Mouse (Mus musculus) CH12.LX (cell line): ENCODE data around the gene Ssbp2. TPM values are rescaled to one million over a fixed set of nuclear protein-coding genes. Genes with fewer than 3 reads are reported as not detected.

Experiments
- DNase-seq: peaks from one replicate; pipeline ENCODE4 v3.0.0-alpha.2; 2013; ENCODE audit errors: extremely low read depth
- H3K27ac ChIP-seq: 2 replicates; pipeline ENCODE4 v1.5.1; 2012; ENCODE audit warnings: low read depth, mild to moderate bottlenecking, control low read depth, moderate library complexity; ENCODE audit not compliant: insufficient read depth
- H3K27me3 ChIP-seq: replicated peaks from 2 replicates; pipeline ENCODE3; 2012; ENCODE audit warnings: inconsistent platforms
- H3K36me3 ChIP-seq, 2 experiments: replicated peaks in 1 of 2; 2 replicates each; pipeline versions ENCODE3 to v1.6.1; 2012; ENCODE audit warnings: inconsistent platforms in 1 of 2, low read length in 1 of 2, mild to moderate bottlenecking in 1 of 2, mixed read lengths in 1 of 2, moderate library complexity in 1 of 2; ENCODE audit not compliant: control insufficient read depth in 1 of 2, insufficient read depth in 1 of 2
- H3K4me1 ChIP-seq, 2 experiments: 2 replicates each; pipeline ENCODE4 v1.6.1; 2012; ENCODE audit warnings: inconsistent platforms in 1 of 2, moderate library complexity in 1 of 2; ENCODE audit not compliant: insufficient read depth in 2 of 2, control insufficient read depth in 1 of 2
- H3K4me2 ChIP-seq: 2 replicates; pipeline ENCODE4 v1.6.1; 2012; ENCODE audit warnings: low read depth, mild to moderate bottlenecking, control low read depth; ENCODE audit not compliant: poor library complexity, insufficient read depth, severe bottlenecking
- H3K4me3 ChIP-seq, 3 experiments: fragments of 150-350 bp in 1 of 3; sonication (generic) in 1 of 3; replicated peaks in 1 of 3; 2 replicates each; pipeline versions ENCODE3 to v1.5.1; 2011 to 2012; ENCODE audit warnings: low read depth in 2 of 3, low read length in 2 of 3, mild to moderate bottlenecking in 2 of 3, moderate library complexity in 2 of 3, control low read depth in 1 of 3, improper control_type of control experiment in 1 of 3, inconsistent platforms in 1 of 3, mixed read lengths in 1 of 3; ENCODE audit not compliant: poor library complexity in 1 of 3
- H3K79me2 ChIP-seq: replicated peaks from 2 replicates; pipeline ENCODE4 v1.6.1; 2012; ENCODE audit warnings: mild to moderate bottlenecking, moderate library complexity; ENCODE audit not compliant: control insufficient read depth, poor library complexity, insufficient read depth, severe bottlenecking; ENCODE audit errors: extremely low read depth
- H3K9ac ChIP-seq: 2 replicates; pipeline ENCODE4 v1.6.1; 2012; ENCODE audit warnings: low read depth, mild to moderate bottlenecking, control low read depth, moderate library complexity; ENCODE audit not compliant: insufficient read depth
- H3K9me3 ChIP-seq: replicated peaks from 2 replicates; pipeline ENCODE3; 2012; ENCODE audit warnings: low read length, inconsistent platforms, mixed read lengths
- CHD1 ChIP-seq: IDR thresholded peaks from 2 replicates; pipeline ENCODE4 v1.6.1; 2012; ENCODE audit warnings: low read depth, low read length, improper control_type of control experiment, inconsistent platforms
- CHD2 ChIP-seq: IDR thresholded peaks from 2 replicates; pipeline ENCODE4 v1.6.1; 2011; ENCODE audit warnings: low read length, improper control_type of control experiment
- EP300 ChIP-seq: IDR thresholded peaks from 2 replicates; pipeline ENCODE4 v1.6.1; 2011; ENCODE audit warnings: low read length, improper control_type of control experiment
- GABPA ChIP-seq: IDR thresholded peaks from 2 replicates; pipeline ENCODE4 v1.6.1; 2012; ENCODE audit warnings: low read depth, low read length, improper control_type of control experiment, inconsistent platforms; ENCODE audit not compliant: insufficient replicate concordance
- IRF4 ChIP-seq: IDR thresholded peaks from 2 replicates; pipeline ENCODE4 v1.6.1; 2014; ENCODE audit warnings: low read depth, mild to moderate bottlenecking, inconsistent platforms, low read length, improper control_type of control experiment
- JUN ChIP-seq: IDR thresholded peaks from 2 replicates; pipeline ENCODE4 v1.6.1; 2011; ENCODE audit warnings: low read depth, mild to moderate bottlenecking, low read length, improper control_type of control experiment, moderate library complexity; ENCODE audit not compliant: insufficient read depth
- JUND ChIP-seq: conservative IDR thresholded peaks from 2 replicates; pipeline ENCODE4 v1.6.1; 2011; ENCODE audit warnings: low read depth, low read length, improper control_type of control experiment
- KAT2A ChIP-seq: IDR thresholded peaks from 2 replicates; pipeline ENCODE4 v1.6.1; 2012; ENCODE audit warnings: low read length, improper control_type of control experiment, inconsistent platforms; ENCODE audit not compliant: insufficient replicate concordance
- MAZ ChIP-seq: IDR thresholded peaks from 2 replicates; pipeline ENCODE4 v1.6.1; 2012; ENCODE audit warnings: low read depth, mild to moderate bottlenecking, inconsistent platforms, low read length, improper control_type of control experiment, moderate library complexity
- MEF2A ChIP-seq: IDR thresholded peaks from 2 replicates; pipeline ENCODE4 v1.6.1; 2014; ENCODE audit warnings: low read depth, mild to moderate bottlenecking, inconsistent platforms, low read length, improper control_type of control experiment, borderline replicate concordance
- MXI1 ChIP-seq: IDR thresholded peaks from 2 replicates; pipeline ENCODE4 v1.6.1; 2011; ENCODE audit warnings: mild to moderate bottlenecking, low read depth, low read length, improper control_type of control experiment
- MYC ChIP-seq: IDR thresholded peaks from 2 replicates; pipeline ENCODE4 v1.6.1; 2011; ENCODE audit warnings: low read depth, mild to moderate bottlenecking, improper control_type of control experiment, low read length
- NELFE ChIP-seq: IDR thresholded peaks from 2 replicates; pipeline ENCODE4 v1.6.1; 2011; ENCODE audit warnings: low read depth, low read length, improper control_type of control experiment
- NRF1 ChIP-seq: IDR thresholded peaks from 2 replicates; pipeline ENCODE4 v1.6.1; 2014; ENCODE audit warnings: low read depth, mild to moderate bottlenecking, inconsistent platforms, low read length, improper control_type of control experiment, moderate library complexity
- RCOR1 ChIP-seq: conservative IDR thresholded peaks from 2 replicates; pipeline ENCODE4 v1.6.1; 2012; ENCODE audit warnings: low read depth, mild to moderate bottlenecking, inconsistent platforms, low read length, improper control_type of control experiment
- TBP ChIP-seq: conservative IDR thresholded peaks from 2 replicates; pipeline ENCODE4 v1.6.1; 2011; ENCODE audit warnings: low read depth, low read length, improper control_type of control experiment
- TCF12 ChIP-seq: IDR thresholded peaks from 2 replicates; pipeline ENCODE4 v1.6.1; 2014; ENCODE audit warnings: low read depth, mild to moderate bottlenecking, inconsistent platforms, low read length, improper control_type of control experiment
- ZNF384 ChIP-seq: IDR thresholded peaks from 2 replicates; pipeline ENCODE4 v1.6.1; 2012; ENCODE audit warnings: low read depth, low read length, improper control_type of control experiment, inconsistent platforms
- dilution Hi-C: fragments of 300-500 bp; cut with MboI; formaldehyde crosslinking; loops from 2 replicates; pipeline ENCODE4 v1.14.3; 2020; ENCODE audit warnings: low sequenced_read_pairs; ENCODE audit not compliant: extremely low pct_unique_long_range_greater_than_20kb, extremely low pct_ligation_motif_present
- in situ Hi-C: fragments of 300-500 bp; cut with MboI; formaldehyde crosslinking; loops from 3 replicates; pipeline ENCODE4 v1.14.3; 2019; ENCODE audit warnings: low sequenced_read_pairs, low pct_ligation_motif_present, low pct_unique_long_range_greater_than_20kb, mixed read lengths
- polyA plus RNA-seq: library from polyadenylated mRNA; unstranded; fragments of >175 nt; gene quantifications from 2 replicates; pipeline ENCODE4 v1.2.1, GENCODE M21; 2012; ENCODE audit warnings: low read depth; ENCODE audit not compliant: insufficient read length
- total RNA-seq, 2 experiments: library from RNA; depleted of rRNA; stranded (reverse); fragments of 300-350 nt in 1 of 2; fragments of >200 nt in 1 of 2; gene quantifications; 2 replicates each; pipeline ENCODE4 v1.2.3; 2012 to 2014

Gene Ssbp2
- total and polyA plus RNA-seq, 3 experiments: 1.9 to 3.6 (median 1.9) TPM

GRCm38 (mm10) chr13:91508991-91509390 is 48.9 kb downstream of the Ssbp2 start:
- H3K4me3 ChIP-seq: no peak overlapping the region
- H3K9ac ChIP-seq: no peak overlapping the region
- H3K9me3 ChIP-seq: no peaks in the 10 kb centered on the region
- TF ChIP-seq KAT2A: no peak
- no peak for TF ChIP-seq JUN
- no peak for TF ChIP-seq EP300
- TF ChIP-seq MXI1: no peak
- TF ChIP-seq TCF12: no peak
- no peak for TF ChIP-seq MAZ
- no peak for TF ChIP-seq MYC
- no peak for TF ChIP-seq GABPA
- no peak for TF ChIP-seq NELFE
- TF ChIP-seq IRF4: no peak
- TF ChIP-seq CHD2: no peak
- no peak for TF ChIP-seq NRF1
- no peak for TF ChIP-seq RCOR1
- TF ChIP-seq TBP: no peak
- no peak for TF ChIP-seq MEF2A
- in situ Hi-C loops: no loop called here
- no peak overlapping the region for H3K4me2 ChIP-seq
- H3K27ac ChIP-seq: no peak overlapping the region
- no peak for DNase-seq
- dilution Hi-C loops: no loop called here
- H3K79me2 ChIP-seq: no peaks in the 10 kb centered on the region
- H3K4me1 ChIP-seq: peaks cover 0 to 5% of the 10 kb centered on the region in 2 experiments; a peak in 1 of 4 replicates
- no peaks in the 10 kb centered on the region for H3K27me3 ChIP-seq
- no peaks in the 10 kb centered on the region for H3K36me3 ChIP-seq

- no peak for DNase-seq
- no peak for TF ChIP-seq GABPA
- no peak for TF ChIP-seq ZNF384
- no peak for TF ChIP-seq CHD1
- no peak for TF ChIP-seq JUND
- no peak overlapping the region for H3K4me3 ChIP-seq
- H3K4me2 ChIP-seq: no peak overlapping the region
- no peaks in the 10 kb centered on the region for H3K27me3 ChIP-seq
- no peak overlapping the region for H3K27ac ChIP-seq
- H3K36me3 ChIP-seq: no peaks in the 10 kb centered on the region
- no peaks in the 10 kb centered on the region for H3K9me3 ChIP-seq
- in situ Hi-C loops (no loop called here), dilution Hi-C loops (no loop called here)
- H3K9ac ChIP-seq: no peak overlapping the region
- no peaks in the 10 kb centered on the region for H3K79me2 ChIP-seq
- peaks cover 0 to 5% of the 10 kb centered on the region in 2 experiments; a peak in 1 of 4 replicates for H3K4me1 ChIP-seq
These were observed 49.4 kb downstream of the Ssbp2 start for GRCm38 (mm10) chr13:91509467-91509866.
